ENCODE assay signal across 19 mouse cellular contexts in the genomic region with DNA sequence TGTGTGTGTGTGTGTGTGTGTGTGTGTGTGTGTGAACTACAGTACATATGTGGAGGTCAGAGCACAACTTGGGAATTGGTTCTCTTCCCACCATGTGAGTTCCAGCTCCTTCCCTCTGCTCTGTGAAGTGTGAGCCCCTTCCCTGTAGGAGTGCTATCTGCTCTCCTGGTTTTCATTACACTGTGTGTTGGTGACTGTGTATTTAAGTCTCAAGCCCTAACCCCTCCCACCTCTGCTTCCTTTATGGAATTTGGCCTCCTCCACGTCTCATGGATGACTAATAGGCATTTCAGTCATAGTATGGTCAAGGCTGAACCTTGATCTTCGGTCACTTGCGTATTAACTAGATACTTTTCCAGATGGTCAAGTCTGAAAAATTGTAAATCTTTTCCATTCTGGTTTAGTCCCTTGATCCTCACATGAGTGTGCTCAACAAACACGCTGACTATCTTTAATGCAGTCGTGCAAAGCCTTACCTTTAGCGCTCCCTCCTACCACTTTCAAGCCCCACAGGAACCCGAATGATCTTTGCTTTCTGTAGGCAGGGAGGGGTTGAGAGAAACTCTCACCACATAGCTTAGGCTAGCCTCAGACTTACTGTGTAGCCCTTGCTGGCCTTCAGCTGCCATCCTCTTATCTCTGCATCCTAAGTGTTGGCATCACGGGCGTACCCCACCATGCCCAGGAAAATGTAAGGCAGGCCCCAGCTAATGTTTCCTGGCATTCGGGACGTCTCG. TPM values are rescaled to one million over a fixed set of nuclear protein-coding genes. Genes with fewer than 3 reads are reported as not detected.
DNase-seq lines count a peak whose midpoint lies in the region; ATAC-seq and TF ChIP-seq lines count a peak whose summit lies in the region.
"Had no signal": no experiment of that assay in that cellular context is flagged by ENCODE, and none has a peak within 500 bp of the region (broad histone marks: within the 10 kb centered on the region; RNA-seq: fewer than 3 reads in every experiment).

No protein-coding gene starts in this region.

- H3K27me3 ChIP-seq in Patski = no peaks in the 10 kb centered on the region
- H3K27me3 ChIP-seq in intestine, embryonic 15.5 days (replicated peaks) = no peaks in the 10 kb centered on the region
- no peaks in the 10 kb centered on the region for H3K27me3 ChIP-seq in stomach, embryonic 15.5 days (replicated peaks)
- H3K27me3 ChIP-seq: embryonic facial prominence, embryonic 13.5 days; heart, embryonic 13.5 days; neural tube, embryonic 13.5 days had no signal

- H3K27ac ChIP-seq in intestine, embryonic 15.5 days = no peak overlapping the region
- H3K27ac ChIP-seq in stomach, embryonic 15.5 days = no peak overlapping the region
- H3K27ac ChIP-seq: embryonic facial prominence, embryonic 13.5 days; heart, embryonic 13.5 days; hindbrain, embryonic 14.5 days; neural tube, embryonic 13.5 days had no signal

- peak; percentile 71 for ATAC-seq in Patski
- peak; percentile 89 for ATAC-seq in intestine, embryonic 15.5 days
- ATAC-seq in stomach, embryonic 15.5 days (ENCODE audit: insufficient read depth, low FRiP score, low read depth) = peak; percentile 50; the same call in 1 of the 2 replicates
- ATAC-seq: forebrain, postnatal 0 days had no signal

- in situ Hi-C loops in Patski (cut with MboI; ENCODE audit: low pct_unique_long_range_greater_than_20kb) = no loop called here

- no peak for TF ChIP-seq CTCF in Patski (IDR thresholded peaks at IDR 0.05)

- H3K9me3 ChIP-seq in intestine, embryonic 15.5 days = no peaks in the 10 kb centered on the region
- no peaks in the 10 kb centered on the region for H3K9me3 ChIP-seq in stomach, embryonic 15.5 days
- H3K9me3 ChIP-seq: embryonic facial prominence, embryonic 13.5 days; heart, embryonic 13.5 days; neural tube, embryonic 13.5 days had no signal

- H3K4me1 ChIP-seq in intestine, embryonic 15.5 days (replicated peaks) = no peaks in the 10 kb centered on the region
- no peaks in the 10 kb centered on the region for H3K4me1 ChIP-seq in stomach, embryonic 15.5 days
- H3K4me1 ChIP-seq: embryonic facial prominence, embryonic 13.5 days; heart, embryonic 13.5 days; neural tube, embryonic 13.5 days had no signal

- no peak overlapping the region for H3K4me3 ChIP-seq in intestine, embryonic 15.5 days (replicated peaks)
- H3K4me3 ChIP-seq in stomach, embryonic 15.5 days (replicated peaks) = no peak overlapping the region
- H3K4me3 ChIP-seq: embryonic facial prominence, embryonic 13.5 days; heart, embryonic 13.5 days; neural tube, embryonic 13.5 days had no signal

- peak; percentile 20 for DNase-seq in kidney, adult 11 months
- no peak for DNase-seq in kidney, adult 8-10 months
- peak; percentile 19 for DNase-seq in Patski (ENCODE audit: low read depth, low spot score)
- DNase-seq in right cerebral cortex, adult 18-20 months = no peak
- DNase-seq in frontal cortex, adult 2 months (ENCODE audit: extremely low spot score in 1 of 2, low spot score in 1 of 2) = no peak
- DNase-seq in embryo, embryonic 10.5 days (ENCODE audit: low spot score) = no peak
- DNase-seq: B cell, adult 2 months; cerebellum, postnatal 10 days; forebrain, postnatal 0 days; lung, adult 18-20 months; lung, postnatal 14 days; midbrain, embryonic 14.5 days had no signal

- no peak overlapping the region for H3K9ac ChIP-seq in intestine, embryonic 15.5 days
- H3K9ac ChIP-seq in stomach, embryonic 15.5 days = no peak overlapping the region
- H3K9ac ChIP-seq: embryonic facial prominence, embryonic 13.5 days; forebrain, postnatal 0 days; heart, embryonic 13.5 days; hindbrain, embryonic 14.5 days; neural tube, embryonic 13.5 days had no signal

- POLR2A ChIA-PET in Patski (lab: Charles Lee) = interaction anchor here (0.8 kb wide), 1 partner anchor 12 kb away, joined by 3 read pairs; no protein-coding TSS in a partner anchor

- WGBS in intestine, embryonic 15.5 days = 90% methylated on average over 12 of the region's 12 CpGs
- WGBS in stomach, embryonic 15.5 days = 90% methylated on average over 12 of the region's 12 CpGs

- H3K36me3 ChIP-seq in intestine, embryonic 15.5 days = peaks cover 26% of the 10 kb centered on the region
- H3K36me3 ChIP-seq in stomach, embryonic 15.5 days = peaks cover 36% of the 10 kb centered on the region

- CTCF ChIA-PET in Patski (lab: Charles Lee) = interaction anchor here (1.3 kb wide), 1 partner anchor 80 kb away, joined by 3 read pairs; no protein-coding TSS in a partner anchor

- no peak overlapping the region for H3K4me2 ChIP-seq in intestine, embryonic 15.5 days (replicated peaks)
- no peak overlapping the region for H3K4me2 ChIP-seq in stomach, embryonic 15.5 days
- H3K4me2 ChIP-seq: embryonic facial prominence, embryonic 13.5 days; heart, embryonic 13.5 days; hindbrain, embryonic 14.5 days; liver, embryonic 11.5 days; neural tube, embryonic 13.5 days had no signal

RNA-seq across cellular contexts. Expression of a gene that starts 7.2 kb away (rescaled TPM):
- polyA plus RNA-seq in Patski (2021) = 24.6 TPM
- 39.7 and 41.2 TPM in 2 replicates for polyA plus RNA-seq in intestine, embryonic 15.5 days (2015; fragmentation: Nextera tagmentation; extraction: Ambion mirVana)
- polyA plus RNA-seq in stomach, embryonic 15.5 days (2015; fragmentation: Nextera tagmentation; extraction: Ambion mirVana) = 39.8 and 41.2 TPM in 2 replicates
- polyA plus RNA-seq in frontal cortex, adult 2 months (2012; rRNA removed) = 21.7 and 23.5 TPM in 2 replicates

RNA-seq across cellular contexts. Expression of a gene that starts 56.3 kb away (rescaled TPM):
- polyA plus RNA-seq in Patski (2021) = 0.12 TPM
- polyA plus RNA-seq in intestine, embryonic 15.5 days (2015; fragmentation: Nextera tagmentation; extraction: Ambion mirVana) = 7.1 and 7.3 TPM in 2 replicates
- 2.9 TPM in 2 replicates for polyA plus RNA-seq in stomach, embryonic 15.5 days (2015; fragmentation: Nextera tagmentation; extraction: Ambion mirVana)
- 0.08 and 0.18 TPM in 2 replicates for polyA plus RNA-seq in frontal cortex, adult 2 months (2012; rRNA removed)

Comparison
In these comparisons a context has a peak if more than half of its experiments do, and no peak if none do; other contexts are left out.
1. DNase-seq: peak in kidney, adult 11 months (single experiment) and Patski (single experiment); none in kidney, adult 8-10 months (0 of 2), right cerebral cortex, adult 18-20 months (single experiment), frontal cortex, adult 2 months (0 of 2) and embryo, embryonic 10.5 days (single experiment).
2. Peak in every context shown above with its lines, with median percentiles within 50 percentile points of each other: ATAC-seq.